Mouse (Mus musculus): ENCODE data around the gene Lactb. TPM values are rescaled to one million over a fixed set of nuclear protein-coding genes. Genes with fewer than 3 reads are reported as not detected.

Lactb gene
- total and polyA plus RNA-seq, 3 experiments = 27.0 to 108 (median 36.9) TPM

DNA sequence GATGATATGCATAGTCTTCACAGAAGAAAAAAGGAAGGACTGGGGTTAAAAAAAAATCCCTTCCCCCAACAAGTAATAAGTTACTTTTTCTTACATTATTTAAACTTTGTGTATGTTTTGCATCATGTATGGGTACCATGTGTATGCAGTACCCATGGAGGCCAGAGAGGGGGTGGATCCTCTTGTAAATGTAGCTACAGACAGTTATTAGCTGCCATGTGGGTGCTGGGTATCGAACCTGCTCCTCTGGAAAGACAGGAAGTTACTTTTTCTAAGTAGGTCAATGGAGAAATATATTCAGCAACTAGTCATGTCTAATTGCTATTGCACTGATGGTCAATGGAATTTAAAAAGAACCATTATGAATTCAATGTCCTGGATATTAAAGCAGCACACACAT lies 3.2 kb upstream of the Lactb start:
- H3K36me3 ChIP-seq (ENCODE audit: control insufficient read depth in 1 of 2, insufficient read depth in 2 of 2, low read length in 2 of 2) = peaks cover 0 to 12% of the 10 kb centered on the region in 2 experiments; a peak in 2 of 4 replicates
- no peak overlapping the region for H3K27ac ChIP-seq (ENCODE audit: control insufficient read depth, low read depth, low read length)
- H3K4me1 ChIP-seq (ENCODE audit: control insufficient read depth in 1 of 2, insufficient read depth in 2 of 2, low read length in 2 of 2) = peaks cover 3 to 15% of the 10 kb centered on the region in 2 experiments; a peak in 3 of 4 replicates
- no peaks in the 10 kb centered on the region for H3K9me3 ChIP-seq (replicated peaks; ENCODE audit: insufficient read depth, low read length)
- H3K79me2 ChIP-seq (ENCODE audit: control insufficient read depth, insufficient read depth, low read length, poor library complexity) = peaks cover 3% of the 10 kb centered on the region; the same call in 1 of the 2 replicates
- TF ChIP-seq SIN3A (IDR thresholded peaks at IDR 0.05; ENCODE audit: low read length) (peak; percentile 44; the same call in 1 of the 2 replicates), E2F4 (IDR thresholded peaks at IDR 0.05; ENCODE audit: borderline replicate concordance, low read depth, low read length) (no peak), MYC (IDR thresholded peaks at IDR 0.05; ENCODE audit: low read depth, low read length) (peak; percentile 82), HCFC1 (IDR thresholded peaks at IDR 0.05; ENCODE audit: low read depth, low read length) (peak; percentile 58), CTCF (IDR thresholded peaks at IDR 0.05 in 2 of 3, conservative IDR thresholded peaks at IDR 0.05 in 1 of 3; ENCODE audit: control insufficient read depth in 1 of 3, insufficient read depth in 1 of 3, low read depth in 2 of 3, low read length in 3 of 3, poor library complexity in 1 of 3, severe bottlenecking in 1 of 3) (peak in 2 of 3 experiments; percentile 29 to 34; a peak in 3 of 6 replicates), POLR2A (IDR thresholded peaks at IDR 0.05; ENCODE audit: control insufficient read depth in 1 of 2, insufficient read depth in 1 of 2, low read depth in 1 of 2, low read length in 2 of 2, poor library complexity in 1 of 2) (no peak), ZC3H11A (IDR thresholded peaks at IDR 0.05; ENCODE audit: low read depth, low read length) (peak; percentile 14; the same call in 1 of the 2 replicates)
- H3K9ac ChIP-seq (ENCODE audit: control insufficient read depth, low read depth, low read length, poor library complexity, severe bottlenecking) = no peak overlapping the region
- DNase-seq (ENCODE audit: low read depth, low spot score) = peak; percentile 75
- no peak overlapping the region; a peak in 1 of 4 replicates for H3K4me3 ChIP-seq (ENCODE audit: control insufficient read depth in 1 of 2, insufficient read depth in 1 of 2, low read depth in 2 of 2, low read length in 2 of 2)
- no peaks in the 10 kb centered on the region for H3K27me3 ChIP-seq (ENCODE audit: control insufficient read depth in 1 of 2, insufficient read depth in 2 of 2, low read length in 2 of 2)

DNA sequence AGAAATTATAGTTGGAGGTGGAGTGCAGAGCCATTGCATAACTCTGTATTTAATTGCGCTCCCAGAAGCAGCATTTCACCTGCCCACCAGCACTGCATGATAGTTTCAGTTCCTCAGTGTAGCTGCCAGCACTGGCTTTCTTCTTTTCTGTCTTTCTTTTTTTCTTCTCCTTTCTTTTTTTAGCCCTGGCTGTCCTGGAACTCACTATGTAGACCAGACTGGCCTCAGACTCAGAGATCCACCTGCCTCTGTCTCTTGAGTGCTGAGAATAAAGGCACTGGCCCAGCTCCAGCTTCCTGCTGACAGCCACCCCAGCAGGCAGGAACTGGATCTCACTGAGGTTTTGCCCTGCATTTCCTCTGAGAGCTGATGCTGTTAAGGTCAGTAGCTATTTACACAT lies 2.7 kb upstream of the Lactb start:
- TF ChIP-seq TBP (IDR thresholded peaks at IDR 0.05; ENCODE audit: low read depth, low read length) (0 out of 2 replicates have a peak, but pooled peaks have one; percentile 12), CHD1 (IDR thresholded peaks at IDR 0.05; ENCODE audit: low read depth, low read length) (no peak), MAZ (IDR thresholded peaks at IDR 0.05; ENCODE audit: low read depth, low read length) (no peak), HCFC1 (IDR thresholded peaks at IDR 0.05; ENCODE audit: low read depth, low read length) (no peak)
- no peak overlapping the region for H3K4me3 ChIP-seq (ENCODE audit: control insufficient read depth in 1 of 2, insufficient read depth in 1 of 2, low read depth in 2 of 2, low read length in 2 of 2)
- H3K27ac ChIP-seq (ENCODE audit: control insufficient read depth, low read depth, low read length) = no peak overlapping the region
- peak; percentile 59 for DNase-seq (ENCODE audit: low read depth, low spot score)
- H3K9ac ChIP-seq (ENCODE audit: control insufficient read depth, low read depth, low read length, poor library complexity, severe bottlenecking) = peak overlapping the region; percentile 7; the same call in 1 of the 2 replicates
- peaks cover 3 to 15% of the 10 kb centered on the region in 2 experiments; a peak in 3 of 4 replicates for H3K4me1 ChIP-seq (ENCODE audit: control insufficient read depth in 1 of 2, insufficient read depth in 2 of 2, low read length in 2 of 2)
- peaks cover 0 to 12% of the 10 kb centered on the region in 2 experiments; a peak in 2 of 4 replicates for H3K36me3 ChIP-seq (ENCODE audit: control insufficient read depth in 1 of 2, insufficient read depth in 2 of 2, low read length in 2 of 2)
- H3K27me3 ChIP-seq (ENCODE audit: control insufficient read depth in 1 of 2, insufficient read depth in 2 of 2, low read length in 2 of 2) = no peaks in the 10 kb centered on the region
- peaks cover 3% of the 10 kb centered on the region; the same call in 1 of the 2 replicates for H3K79me2 ChIP-seq (ENCODE audit: control insufficient read depth, insufficient read depth, low read length, poor library complexity)
- no peaks in the 10 kb centered on the region for H3K9me3 ChIP-seq (replicated peaks; ENCODE audit: insufficient read depth, low read length)

DNA sequence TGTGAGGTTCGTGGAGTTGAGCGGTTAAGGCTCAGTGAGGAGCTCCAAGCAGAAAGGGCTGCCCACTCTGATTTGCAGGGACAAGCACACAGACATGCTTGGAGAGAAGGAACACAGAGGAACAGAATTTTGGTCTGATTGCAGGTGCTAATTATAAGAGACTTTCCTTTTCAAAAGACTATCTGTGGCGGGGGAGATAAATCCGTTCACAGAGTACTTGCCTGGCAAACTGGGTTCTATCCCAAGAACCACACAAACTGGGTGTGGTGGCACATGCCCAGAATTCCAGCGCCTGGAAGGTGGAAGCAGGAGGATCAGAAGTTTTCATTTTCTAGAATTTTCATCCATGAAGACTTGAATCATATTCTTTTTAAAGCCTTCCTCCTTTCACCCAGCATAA lies 1.8 kb upstream of the Lactb start:
- Histone ChIP-seq H3K4me3 (ENCODE audit: control insufficient read depth in 1 of 2, insufficient read depth in 1 of 2, low read depth in 2 of 2, low read length in 2 of 2) (no peak overlapping the region), H3K27ac (ENCODE audit: control insufficient read depth, low read depth, low read length) (no peak overlapping the region), H3K9me3 (replicated peaks; ENCODE audit: insufficient read depth, low read length) (no peaks in the 10 kb centered on the region), H3K4me1 (ENCODE audit: control insufficient read depth in 1 of 2, insufficient read depth in 2 of 2, low read length in 2 of 2) (peaks cover 3 to 15% of the 10 kb centered on the region in 2 experiments; a peak in 3 of 4 replicates), H3K27me3 (ENCODE audit: control insufficient read depth in 1 of 2, insufficient read depth in 2 of 2, low read length in 2 of 2) (no peaks in the 10 kb centered on the region), H3K36me3 (ENCODE audit: control insufficient read depth in 1 of 2, insufficient read depth in 2 of 2, low read length in 2 of 2) (peaks cover 0 to 12% of the 10 kb centered on the region in 2 experiments; a peak in 2 of 4 replicates), H3K9ac (ENCODE audit: control insufficient read depth, low read depth, low read length, poor library complexity, severe bottlenecking) (no peak overlapping the region), H3K79me2 (ENCODE audit: control insufficient read depth, insufficient read depth, low read length, poor library complexity) (peaks cover 3% of the 10 kb centered on the region; the same call in 1 of the 2 replicates)
- TF ChIP-seq SMC3 (IDR thresholded peaks at IDR 0.05; ENCODE audit: low read depth, low read length) = no peak
- TF ChIP-seq ZNF384 (IDR thresholded peaks at IDR 0.05; ENCODE audit: low read depth, low read length) = no peak
- TF ChIP-seq KAT2A (conservative IDR thresholded peaks at IDR 0.05; ENCODE audit: low read depth, low read length) = no peak
- no peak for TF ChIP-seq E2F4 (IDR thresholded peaks at IDR 0.05; ENCODE audit: borderline replicate concordance, low read depth, low read length)
- no peak for TF ChIP-seq MAZ (IDR thresholded peaks at IDR 0.05; ENCODE audit: low read depth, low read length)
- no peak for TF ChIP-seq UBTF (IDR thresholded peaks at IDR 0.05; ENCODE audit: borderline replicate concordance, insufficient read depth, low read depth, low read length)
- TF ChIP-seq GABPA (IDR thresholded peaks at IDR 0.05; ENCODE audit: low read depth, low read length) = no peak
- no peak for TF ChIP-seq RCOR1 (IDR thresholded peaks at IDR 0.05; ENCODE audit: low read depth, low read length)
- TF ChIP-seq RAD21 (IDR thresholded peaks at IDR 0.05; ENCODE audit: low read depth, low read length) = no peak
- TF ChIP-seq ZC3H11A (IDR thresholded peaks at IDR 0.05; ENCODE audit: low read depth, low read length) = no peak
- TF ChIP-seq EP300 (IDR thresholded peaks at IDR 0.05; ENCODE audit: low read depth in 1 of 2, low read length in 2 of 2) = no peak
- no peak for TF ChIP-seq HCFC1 (IDR thresholded peaks at IDR 0.05; ENCODE audit: low read depth, low read length)
- no peak for TF ChIP-seq SIN3A (IDR thresholded peaks at IDR 0.05; ENCODE audit: low read length)
- TF ChIP-seq ZMIZ1 (IDR thresholded peaks at IDR 0.05; ENCODE audit: low read depth, low read length) = no peak
- no peak for TF ChIP-seq TAL1 (IDR thresholded peaks at IDR 0.05; ENCODE audit: low read length)
- no peak for DNase-seq (ENCODE audit: low read depth, low spot score)
